Mouse (Mus musculus) testis, postnatal 14 days (tissue): ENCODE data around the gene Crtc1.

ENCODE experiments used
- DNase-seq: peaks from one replicate; pipeline ENCODE4 v3.0.0; 2021; ENCODE audit warnings: low spot score

Gene Crtc1

GRCm38 (mm10) chr8:70383287-70383686, 56.1 kb downstream of the Crtc1 start:
- DNase-seq: no peak

- DNase-seq: no peak
Observed at GRCm38 (mm10) chr8:70380069-70380468, 59.3 kb downstream of the Crtc1 start.

GRCm38 (mm10) chr8:70377049-70377448, 62.3 kb downstream of the Crtc1 start:
- DNase-seq: no peak

GRCm38 (mm10) chr8:70376275-70376741, 63.1 kb downstream of the Crtc1 start:
- DNase-seq: no peak

GRCm38 (mm10) chr8:70375212-70375859, 64.0 kb downstream of the Crtc1 start:
- no peak for DNase-seq

- peak; percentile 90 for DNase-seq
Observed at GRCm38 (mm10) chr8:70374318-70374927, 65.0 kb downstream of the Crtc1 start.

GRCm38 (mm10) chr8:70373397-70374317, 65.7 kb downstream of the Crtc1 start, which contains the start of gene Comp:
Comp (plus strand) TSS chr8:70373558.
- no peak for DNase-seq

- DNase-seq: no peak
Observed at GRCm38 (mm10) chr8:70371951-70372350, 67.4 kb downstream of the Crtc1 start.

- DNase-seq: no peak
Observed at GRCm38 (mm10) chr8:70370476-70370875, 68.9 kb downstream of the Crtc1 start.

GRCm38 (mm10) chr8:70366588-70366987, 72.8 kb downstream of the Crtc1 start:
- no peak for DNase-seq

- DNase-seq: no peak
Observed at GRCm38 (mm10) chr8:70364066-70364465, 75.3 kb downstream of the Crtc1 start.

GRCm38 (mm10) chr8:70361484-70362032, 77.8 kb downstream of the Crtc1 start:
- no peak for DNase-seq

GRCm38 (mm10) chr8:70360769-70361168, 78.6 kb downstream of the Crtc1 start:
- DNase-seq: no peak

GRCm38 (mm10) chr8:70359411-70359810, 80.0 kb downstream of the Crtc1 start:
- no peak for DNase-seq

- no peak for DNase-seq
Observed at GRCm38 (mm10) chr8:70356111-70356510, 83.3 kb downstream of the Crtc1 start.

GRCm38 (mm10) chr8:70354004-70354403, 85.4 kb downstream of the Crtc1 start:
- DNase-seq: no peak

- peak; percentile 99 for DNase-seq
Observed at GRCm38 (mm10) chr8:70353194-70353817, 86.1 kb downstream of the Crtc1 start, which contains the start of gene Upf1. Upf1 (minus strand) TSS chr8:70353278.

- peak; percentile 78 for DNase-seq
Observed at GRCm38 (mm10) chr8:70352657-70353151, 86.7 kb downstream of the Crtc1 start.

GRCm38 (mm10) chr8:70352000-70352384, 87.4 kb downstream of the Crtc1 start:
- DNase-seq: no peak

GRCm38 (mm10) chr8:70351035-70351999, 88.1 kb downstream of the Crtc1 start:
- DNase-seq: no peak
